Mouse (Mus musculus): ENCODE measurements around the gene Oprd1. TPM values are rescaled to one million over a fixed set of nuclear protein-coding genes. Genes with fewer than 3 reads are reported as not detected.

The Oprd1 gene
- polyA plus RNA-seq, 1 experiment, result not detected

DNA sequence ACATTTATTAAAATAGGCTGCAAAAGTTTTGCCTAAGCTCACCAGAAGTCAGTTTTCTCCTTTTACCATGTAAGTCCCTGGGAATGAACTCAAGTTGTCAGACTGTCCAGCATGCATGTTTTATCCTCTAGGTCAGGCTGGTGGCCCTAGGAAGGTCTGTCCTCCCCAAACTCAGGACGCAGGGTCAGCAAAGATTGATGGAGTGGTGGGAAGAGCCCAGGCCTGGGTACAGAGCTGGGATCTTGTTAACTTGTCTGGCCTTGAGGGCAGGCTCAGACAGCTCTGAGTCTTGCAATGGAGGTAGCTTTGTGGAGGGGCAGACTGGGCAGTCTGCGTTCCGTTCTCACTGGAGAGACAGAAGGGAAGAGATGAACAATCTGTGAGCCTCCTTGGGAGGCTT, 25.0 kb upstream of the Oprd1 start:
- Histone ChIP-seq H3K27me3 (replicated peaks) (peaks cover 69% of the 10 kb centered on the region), H3K4me1 (peaks cover 19% of the 10 kb centered on the region), H3K9me3 (peaks cover 13% of the 10 kb centered on the region), H3K36me3 (replicated peaks; ENCODE audit: low read length) (no peaks in the 10 kb centered on the region), H3K4me3 (replicated peaks) (no peak overlapping the region)
- TF ChIP-seq GATA1 (IDR thresholded peaks at IDR 0.05; ENCODE audit: borderline replicate concordance, low read length) (no peak), FLI1 (IDR thresholded peaks at IDR 0.05; ENCODE audit: low read length) (no peak)

DNA sequence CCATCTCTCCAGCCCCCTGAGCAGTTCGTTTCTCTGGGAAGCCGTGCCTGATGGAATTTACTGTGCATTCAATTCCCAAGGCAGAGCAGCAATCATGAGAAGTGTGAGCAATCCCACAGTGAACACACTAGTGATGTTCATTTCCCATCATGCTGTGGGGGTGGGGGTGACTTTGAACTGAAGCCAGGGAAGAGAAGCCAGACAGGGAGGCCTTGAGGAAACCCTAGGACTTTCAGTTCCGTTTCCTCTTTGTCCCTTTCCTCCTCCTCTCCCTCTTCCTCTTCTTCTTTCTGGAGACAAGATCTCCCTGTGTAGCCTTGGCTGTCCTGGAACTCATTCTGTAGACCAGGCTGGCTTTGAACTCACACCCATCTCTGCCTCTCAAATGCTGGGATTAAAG, 23.1 kb upstream of the Oprd1 start:
- TF ChIP-seq FLI1 (IDR thresholded peaks at IDR 0.05; ENCODE audit: low read length) (no peak), GATA1 (IDR thresholded peaks at IDR 0.05; ENCODE audit: borderline replicate concordance, low read length) (no peak)
- H3K9me3 ChIP-seq, result peaks cover 13% of the 10 kb centered on the region
- no peaks in the 10 kb centered on the region for H3K36me3 ChIP-seq (replicated peaks; ENCODE audit: low read length)
- peaks cover 19% of the 10 kb centered on the region for H3K4me1 ChIP-seq
- no peak overlapping the region for H3K4me3 ChIP-seq (replicated peaks)
- peaks cover 52% of the 10 kb centered on the region for H3K27me3 ChIP-seq (replicated peaks)

DNA sequence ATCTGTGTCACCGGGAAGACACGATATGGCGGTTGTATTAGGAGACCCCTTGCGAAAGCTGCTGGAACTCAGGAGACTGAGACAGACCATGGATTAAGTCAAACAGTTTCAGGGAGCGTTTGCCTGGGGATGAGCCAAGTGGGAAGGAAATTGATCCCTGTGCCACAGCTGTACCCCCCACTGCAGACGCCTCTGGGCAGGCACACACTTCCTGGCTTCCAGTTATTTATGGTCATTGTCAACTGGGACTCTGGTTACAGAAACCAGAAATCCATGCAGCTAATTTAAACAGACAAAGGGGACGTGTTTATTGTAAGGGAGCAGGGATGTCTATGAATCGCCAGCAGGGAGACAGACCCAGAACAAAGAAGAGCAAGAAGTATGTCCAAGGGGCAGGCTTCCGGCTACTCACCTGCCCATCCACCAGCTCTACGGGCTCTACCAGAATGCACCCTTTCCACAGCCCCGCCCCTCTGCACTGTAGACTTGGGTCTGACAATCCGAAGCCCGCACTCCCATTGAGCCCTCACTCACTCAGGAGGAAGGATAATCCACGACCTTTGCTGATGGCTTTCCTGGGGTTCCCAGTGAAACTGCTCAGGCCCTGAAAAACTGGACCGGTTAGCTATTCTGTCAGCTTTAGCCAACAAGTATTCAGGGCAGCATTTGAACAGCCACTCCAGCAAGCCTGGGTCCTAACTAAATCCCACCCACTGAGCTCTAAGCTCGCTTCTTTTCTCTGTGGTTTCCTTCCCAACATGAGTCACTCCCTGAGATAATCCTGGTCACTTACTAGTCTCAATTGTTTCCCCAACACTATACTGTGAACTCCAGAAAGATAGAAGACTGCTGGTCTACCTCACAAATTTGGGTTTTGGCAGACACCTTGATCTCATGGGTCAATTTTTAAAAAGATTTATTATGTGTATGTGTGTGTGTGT, 22.3 kb upstream of the Oprd1 start:
- peaks cover 19% of the 10 kb centered on the region for H3K4me1 ChIP-seq
- TF ChIP-seq GATA1 (IDR thresholded peaks at IDR 0.05; ENCODE audit: borderline replicate concordance, low read length) (no peak), FLI1 (IDR thresholded peaks at IDR 0.05; ENCODE audit: low read length) (no peak)
- H3K4me3 ChIP-seq (replicated peaks), result no peak overlapping the region
- peaks cover 48% of the 10 kb centered on the region for H3K27me3 ChIP-seq (replicated peaks)
- peaks cover 13% of the 10 kb centered on the region for H3K9me3 ChIP-seq
- H3K36me3 ChIP-seq (replicated peaks; ENCODE audit: low read length), result no peaks in the 10 kb centered on the region

DNA sequence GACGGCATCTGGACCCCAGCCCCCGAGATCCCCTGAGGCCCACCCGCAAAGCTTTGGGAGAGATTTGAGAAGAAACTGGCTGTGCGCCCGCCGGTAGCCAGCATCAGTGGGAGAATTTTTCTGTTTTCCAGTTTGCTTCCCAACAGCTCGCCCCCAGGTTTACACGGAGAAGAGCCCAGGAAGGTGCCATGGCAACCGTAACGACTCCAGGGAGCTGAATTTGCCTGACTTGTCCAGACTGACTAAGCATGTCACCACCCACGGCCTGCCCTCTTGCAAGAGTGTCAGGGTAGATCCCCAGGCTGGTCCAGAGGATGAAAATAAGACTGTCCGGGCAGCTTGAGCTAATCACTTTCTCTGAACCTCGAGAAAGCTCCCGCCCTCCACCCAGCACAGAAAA, 21.4 kb upstream of the Oprd1 start:
- TF ChIP-seq GATA1 (IDR thresholded peaks at IDR 0.05; ENCODE audit: borderline replicate concordance, low read length), result no peak
- TF ChIP-seq FLI1 (IDR thresholded peaks at IDR 0.05; ENCODE audit: low read length), result no peak

DNA sequence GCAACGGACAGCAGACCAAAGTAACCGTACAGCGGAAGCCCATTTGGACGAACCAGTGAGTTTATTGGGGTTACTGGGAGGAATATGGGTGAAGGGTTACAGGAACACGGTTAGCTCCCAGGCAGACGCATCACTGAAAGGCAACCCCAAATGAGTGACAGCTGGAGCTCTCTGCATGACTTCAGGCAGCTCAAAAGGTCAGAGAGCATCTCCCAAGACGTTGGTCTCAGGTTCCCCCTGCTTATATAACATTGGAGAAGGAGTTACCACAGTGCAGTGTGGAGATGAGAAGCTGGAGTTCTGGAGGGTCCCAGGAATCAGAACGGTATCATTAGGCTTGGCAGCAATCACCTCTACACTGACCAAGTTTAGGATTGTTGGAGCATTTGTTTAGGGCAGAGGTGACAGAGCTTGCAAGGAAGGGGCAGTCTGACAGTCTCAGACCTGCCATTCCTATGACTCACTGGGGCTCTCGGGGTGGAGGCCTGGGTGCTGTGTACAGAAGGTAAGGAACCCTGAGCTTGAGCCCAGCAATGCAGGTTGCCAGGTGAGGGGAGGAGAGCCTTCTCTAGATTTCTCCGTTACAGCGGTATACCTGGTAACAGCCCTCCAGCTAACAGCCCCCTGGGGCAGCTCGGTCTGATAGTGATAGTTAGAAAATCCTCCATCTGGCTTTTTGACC, 12.8 kb upstream of the Oprd1 start:
- TF ChIP-seq FLI1 (IDR thresholded peaks at IDR 0.05; ENCODE audit: low read length) (no peak), GATA1 (IDR thresholded peaks at IDR 0.05; ENCODE audit: borderline replicate concordance, low read length) (no peak)
- H3K9me3 ChIP-seq, result peaks cover 33% of the 10 kb centered on the region
- no peak overlapping the region for H3K4me3 ChIP-seq (replicated peaks)
- no peaks in the 10 kb centered on the region for H3K4me1 ChIP-seq
- H3K36me3 ChIP-seq (replicated peaks; ENCODE audit: low read length), result no peaks in the 10 kb centered on the region
- H3K27me3 ChIP-seq (replicated peaks), result peaks cover 54% of the 10 kb centered on the region

More for the DNA sequence above, 21.4 kb upstream of the Oprd1 start:
- Histone ChIP-seq H3K4me1 (peaks cover 19% of the 10 kb centered on the region), H3K9me3 (peaks cover 13% of the 10 kb centered on the region), H3K36me3 (replicated peaks; ENCODE audit: low read length) (no peaks in the 10 kb centered on the region), H3K4me3 (replicated peaks) (no peak overlapping the region), H3K27me3 (replicated peaks) (peaks cover 41% of the 10 kb centered on the region)

DNA sequence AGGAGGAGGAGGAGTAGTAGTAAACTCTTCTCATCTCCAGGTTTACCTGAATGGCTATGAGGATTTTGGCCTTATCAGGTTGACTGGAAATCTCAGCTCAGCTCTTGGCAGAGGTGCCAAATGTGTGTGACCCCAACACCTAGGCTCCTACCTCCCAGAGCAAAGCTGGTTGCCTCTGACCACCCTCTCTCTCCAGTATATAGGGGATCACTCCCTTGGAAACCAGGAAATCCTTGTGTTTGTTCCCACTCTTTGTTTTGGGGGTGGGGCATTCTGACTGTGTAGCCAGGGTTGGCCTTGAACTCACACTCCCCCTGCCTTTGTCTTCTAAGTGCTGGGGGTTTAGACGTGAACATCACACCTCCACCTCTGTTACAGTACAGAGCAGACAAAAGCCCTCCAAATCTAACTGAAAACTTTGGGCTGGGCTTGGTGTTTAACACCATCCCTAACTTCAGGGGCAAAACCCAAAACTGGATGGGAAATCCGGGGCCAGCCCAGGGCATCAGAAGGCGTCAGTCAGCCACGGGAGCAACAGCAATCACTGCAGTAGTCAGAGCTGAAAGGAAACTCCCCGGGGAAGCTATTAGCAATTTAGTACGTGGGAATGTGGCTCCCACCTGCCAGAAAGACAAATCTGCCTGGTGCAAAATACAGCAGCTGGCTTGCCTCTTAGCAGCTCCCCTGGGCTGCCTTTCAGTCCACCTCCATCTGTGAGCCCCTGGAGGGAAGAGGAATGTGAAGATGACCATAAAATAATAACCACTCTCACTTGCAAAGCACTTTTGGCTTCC, 10.8 kb upstream of the Oprd1 start:
- Histone ChIP-seq H3K4me3 (replicated peaks) (no peak overlapping the region), H3K4me1 (no peaks in the 10 kb centered on the region), H3K9me3 (peaks cover 33% of the 10 kb centered on the region), H3K36me3 (replicated peaks; ENCODE audit: low read length) (no peaks in the 10 kb centered on the region), H3K27me3 (replicated peaks) (peaks cover 65% of the 10 kb centered on the region)
- TF ChIP-seq GATA1 (IDR thresholded peaks at IDR 0.05; ENCODE audit: borderline replicate concordance, low read length), result no peak
- TF ChIP-seq FLI1 (IDR thresholded peaks at IDR 0.05; ENCODE audit: low read length), result no peak

DNA sequence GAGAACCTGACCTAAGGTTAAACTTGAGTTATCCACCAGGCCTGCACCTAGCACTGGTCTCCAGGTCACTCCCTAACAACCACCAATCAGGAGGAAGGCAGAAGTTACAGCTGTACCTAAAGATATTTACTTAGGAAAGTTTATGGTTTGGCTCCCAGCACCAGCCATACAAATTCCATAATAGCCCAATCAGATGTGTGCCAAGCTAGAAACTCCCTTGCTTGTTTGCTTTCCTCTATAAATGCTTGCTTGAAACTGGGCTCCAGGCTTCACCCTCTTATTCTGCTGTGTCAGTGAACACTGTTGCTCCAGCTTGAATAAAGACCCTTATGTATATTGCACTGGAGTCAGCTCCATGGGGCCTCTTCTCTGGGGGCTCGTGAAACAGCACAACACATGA, 7.4 kb upstream of the Oprd1 start:
- H3K36me3 ChIP-seq (replicated peaks; ENCODE audit: low read length), result no peaks in the 10 kb centered on the region
- no peak for TF ChIP-seq GATA1 (IDR thresholded peaks at IDR 0.05; ENCODE audit: borderline replicate concordance, low read length)

DNA sequence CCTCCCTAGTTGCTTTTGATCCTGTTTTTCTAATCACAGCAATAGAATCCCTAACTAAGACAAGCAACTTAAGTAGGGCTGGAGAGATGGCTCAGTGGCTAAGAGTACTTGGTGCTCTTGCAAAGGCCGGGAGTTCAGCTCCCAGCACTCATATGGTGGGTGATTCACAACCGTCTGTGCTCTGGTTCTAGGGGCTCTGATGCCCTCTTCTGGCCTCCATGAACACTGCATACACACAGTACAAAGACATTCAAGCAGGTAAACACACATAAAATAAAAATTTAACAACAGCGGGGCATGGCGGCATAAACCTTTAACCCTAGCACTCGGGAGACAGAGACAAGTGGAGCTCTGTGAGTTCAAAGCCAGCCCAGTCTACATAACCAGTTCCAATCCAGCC, 1.9 kb upstream of the Oprd1 start:
- no peak for TF ChIP-seq GATA1 (IDR thresholded peaks at IDR 0.05; ENCODE audit: borderline replicate concordance, low read length)
- no peak for TF ChIP-seq FLI1 (IDR thresholded peaks at IDR 0.05; ENCODE audit: low read length)
- Histone ChIP-seq H3K4me1 (peaks cover 19% of the 10 kb centered on the region), H3K9me3 (peaks cover 13% of the 10 kb centered on the region), H3K36me3 (replicated peaks; ENCODE audit: low read length) (no peaks in the 10 kb centered on the region), H3K27me3 (replicated peaks) (peaks cover 77% of the 10 kb centered on the region), H3K4me3 (replicated peaks) (no peak overlapping the region)

More for the DNA sequence above, 7.4 kb upstream of the Oprd1 start:
- no peak overlapping the region for H3K4me3 ChIP-seq (replicated peaks)
- peaks cover 20% of the 10 kb centered on the region for H3K9me3 ChIP-seq
- peaks cover 58% of the 10 kb centered on the region for H3K27me3 ChIP-seq (replicated peaks)
- no peaks in the 10 kb centered on the region for H3K4me1 ChIP-seq

DNA sequence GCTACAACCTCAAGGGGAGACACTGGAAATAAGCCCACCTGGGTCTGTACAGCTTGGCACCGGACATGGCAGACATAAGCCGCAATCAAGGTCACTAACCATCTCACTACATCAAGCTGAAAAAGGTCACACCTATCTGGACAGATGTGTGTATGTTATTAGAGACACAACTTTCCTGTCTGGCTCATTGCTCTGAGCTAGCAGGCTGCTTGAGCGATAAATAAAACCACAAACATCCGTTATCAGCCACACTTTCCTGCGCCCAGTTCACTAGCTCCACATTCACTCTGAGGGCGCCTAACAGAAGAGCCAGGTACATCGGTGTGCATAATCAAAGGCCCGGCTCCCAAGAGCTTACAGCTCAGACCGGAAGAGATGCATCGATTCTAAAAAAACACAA, 806 bp upstream of the Oprd1 start:
- TF ChIP-seq FLI1 (IDR thresholded peaks at IDR 0.05; ENCODE audit: low read length) (no peak), GATA1 (IDR thresholded peaks at IDR 0.05; ENCODE audit: borderline replicate concordance, low read length) (no peak)
- H3K4me3 ChIP-seq (replicated peaks), result no peak overlapping the region
- peaks cover 19% of the 10 kb centered on the region for H3K4me1 ChIP-seq
- peaks cover 79% of the 10 kb centered on the region for H3K27me3 ChIP-seq (replicated peaks)
- no peaks in the 10 kb centered on the region for H3K36me3 ChIP-seq (replicated peaks; ENCODE audit: low read length)
- H3K9me3 ChIP-seq, result peaks cover 13% of the 10 kb centered on the region

Measured in megakaryocyte, embryonic 14.5 days (primary cell).